Mouse (Mus musculus) myocyte (in vitro differentiated cells): ENCODE measurements around the gene Xpo5.
A peak's percentile ranks its signal among the peaks of the same experiment; 100 is the strongest.

Source experiments
- E2F4 ChIP-seq: IDR thresholded peaks from one replicate; pipeline ENCODE4 v1.6.1; 2011; ENCODE audit warnings: mild to moderate bottlenecking, control low read depth, moderate library complexity; ENCODE audit not compliant: insufficient read depth
- MAX ChIP-seq: IDR thresholded peaks from one replicate; pipeline ENCODE4 v1.6.1; 2011; ENCODE audit warnings: low read depth, mild to moderate bottlenecking, control low read depth
- MYOD1 ChIP-seq, 3 experiments: IDR thresholded peaks; one replicate each; pipeline ENCODE4 v1.6.1; 2011; ENCODE audit warnings: control low read depth in 2 of 3, low read depth in 2 of 3, mild to moderate bottlenecking in 2 of 3, moderate library complexity in 1 of 3; ENCODE audit not compliant: insufficient read length in 2 of 3, control insufficient read depth in 1 of 3
- POLR2A ChIP-seq: IDR thresholded peaks from one replicate; pipeline ENCODE4 v1.6.1; 2011; ENCODE audit warnings: low read depth, mild to moderate bottlenecking, control low read depth, moderate library complexity; ENCODE audit not compliant: insufficient read length
- POLR2AphosphoS2 ChIP-seq: IDR thresholded peaks from one replicate; pipeline ENCODE4 v1.6.1; 2011; ENCODE audit warnings: low read depth, control low read depth; ENCODE audit not compliant: insufficient read length
- TCF12 ChIP-seq: IDR thresholded peaks from one replicate; pipeline ENCODE4 v1.6.1; 2011; ENCODE audit warnings: mild to moderate bottlenecking, control low read depth; ENCODE audit not compliant: poor library complexity, insufficient read depth, severe bottlenecking
- USF1 ChIP-seq: IDR thresholded peaks from one replicate; pipeline ENCODE4 v1.6.1; 2011; ENCODE audit warnings: low read depth, mild to moderate bottlenecking, control low read depth, moderate library complexity

GRCm38 (mm10) chr17:46242993-46243392 lies 40.4 kb downstream of the Xpo5 start:
- TF ChIP-seq POLR2A: no peak
- TF ChIP-seq MAX: no peak
- TF ChIP-seq POLR2AphosphoS2: peak; percentile 51
- TF ChIP-seq E2F4: no peak
- no peak for TF ChIP-seq TCF12
- no peak for TF ChIP-seq MYOD1 (IDR thresholded peaks at IDR 0.05; ENCODE audit: control insufficient read depth in 1 of 3, insufficient read length in 2 of 3, low read depth in 2 of 3)
- TF ChIP-seq USF1: no peak
